Mouse (Mus musculus): Measurements from ENCODE around the gene Tcirg1.

Gene Tcirg1

DNA sequence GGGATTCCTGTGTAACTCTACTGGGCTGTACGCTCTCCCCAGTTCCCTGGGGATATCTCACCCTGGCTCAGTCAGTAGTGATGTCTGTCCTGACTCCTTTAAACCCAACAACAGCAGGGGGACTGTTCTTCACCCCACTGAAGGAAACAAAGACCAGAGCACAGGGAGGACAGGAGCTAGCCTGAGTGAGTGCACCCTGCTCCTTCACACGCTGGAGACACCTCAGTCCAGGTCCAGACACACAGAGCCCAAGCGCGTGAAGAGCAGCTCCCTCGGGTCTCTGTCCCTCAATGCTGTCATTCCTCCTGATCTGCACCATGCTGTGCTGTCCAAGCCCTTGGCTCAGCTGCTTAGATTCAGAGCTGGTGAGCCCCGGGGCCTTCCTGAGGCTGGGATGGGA is 19.8 kb upstream of the Tcirg1 start:
- DNase-seq: no peak

DNA sequence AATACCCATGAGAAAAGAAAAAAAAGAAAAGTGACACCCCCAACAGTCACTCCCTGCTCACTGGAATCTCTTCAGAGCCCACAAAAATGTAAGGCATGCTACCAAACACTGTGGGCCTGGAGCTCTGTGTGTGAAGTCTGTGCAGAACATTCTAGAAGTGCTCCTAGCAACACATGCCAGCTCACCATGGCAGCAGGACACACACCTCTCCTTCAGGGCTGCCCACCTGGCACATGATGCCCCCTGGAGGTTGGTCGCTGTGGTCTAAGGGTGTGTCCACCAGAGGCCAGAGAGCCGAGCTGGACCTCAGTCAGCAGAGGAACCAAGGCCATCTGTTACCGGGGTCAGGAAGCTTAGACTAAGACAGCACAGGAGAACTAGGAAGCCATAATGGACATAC is 19.3 kb upstream of the Tcirg1 start:
- no peak for DNase-seq

DNA sequence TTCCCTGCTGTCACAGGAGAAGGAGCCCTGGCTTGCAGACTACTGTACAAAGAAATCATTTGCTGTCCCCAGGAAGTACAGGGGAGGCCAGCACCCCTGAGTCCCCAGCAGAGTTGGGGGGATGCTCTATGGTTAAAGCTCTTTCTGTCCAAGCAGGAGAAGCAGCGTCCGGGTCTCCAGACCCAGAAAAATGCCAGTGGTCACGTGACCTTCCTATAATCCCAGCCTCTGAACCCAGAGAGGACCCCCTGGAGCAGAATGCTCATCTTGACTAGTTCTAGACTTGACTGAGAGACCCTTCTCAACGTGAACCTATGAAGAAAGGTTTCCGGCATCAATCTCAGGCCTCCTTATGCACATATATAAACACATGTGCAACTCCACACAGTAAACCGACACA is 18.9 kb upstream of the Tcirg1 start:
- no peak for DNase-seq

DNA sequence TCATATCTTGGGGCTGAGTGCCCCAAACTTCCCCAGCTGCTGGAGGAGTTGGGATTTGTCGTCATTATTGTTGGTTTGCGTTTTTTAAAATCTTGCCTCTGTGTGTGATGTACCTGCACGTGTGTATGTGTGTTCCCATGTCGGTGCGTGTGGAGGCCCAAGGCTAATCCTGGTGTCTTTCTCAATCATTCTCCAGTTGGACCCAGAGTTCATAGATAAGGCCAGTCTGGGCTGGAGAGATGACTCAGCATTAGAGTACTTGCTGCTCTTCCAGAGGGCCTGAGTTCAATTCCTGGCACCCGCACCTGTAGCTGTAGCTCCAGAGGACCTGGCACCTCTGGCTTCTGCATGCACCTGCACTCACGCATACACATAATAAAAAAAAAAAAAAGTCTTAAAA is 17.9 kb upstream of the Tcirg1 start:
- DNase-seq: no peak

DNA sequence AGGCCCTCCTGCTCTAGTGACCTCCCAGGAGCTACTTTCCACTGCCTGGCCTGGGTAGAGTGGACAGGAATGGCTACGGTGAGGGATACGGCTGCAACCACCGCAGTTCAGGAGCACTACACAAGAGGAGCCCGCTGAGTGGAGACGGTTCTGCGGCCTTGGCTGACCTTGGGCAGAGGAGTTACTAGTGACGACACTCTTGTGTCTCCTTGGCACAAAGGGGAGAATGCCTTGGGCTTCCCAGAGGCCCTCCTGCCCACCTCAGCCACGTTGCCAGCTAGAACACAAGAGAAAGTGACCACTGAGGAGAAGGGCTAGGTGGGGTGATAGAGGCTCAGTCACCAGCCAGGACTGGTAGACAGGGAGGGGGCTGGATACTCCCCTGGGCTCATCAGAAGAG is 17.3 kb upstream of the Tcirg1 start:
- no peak for DNase-seq

DNA sequence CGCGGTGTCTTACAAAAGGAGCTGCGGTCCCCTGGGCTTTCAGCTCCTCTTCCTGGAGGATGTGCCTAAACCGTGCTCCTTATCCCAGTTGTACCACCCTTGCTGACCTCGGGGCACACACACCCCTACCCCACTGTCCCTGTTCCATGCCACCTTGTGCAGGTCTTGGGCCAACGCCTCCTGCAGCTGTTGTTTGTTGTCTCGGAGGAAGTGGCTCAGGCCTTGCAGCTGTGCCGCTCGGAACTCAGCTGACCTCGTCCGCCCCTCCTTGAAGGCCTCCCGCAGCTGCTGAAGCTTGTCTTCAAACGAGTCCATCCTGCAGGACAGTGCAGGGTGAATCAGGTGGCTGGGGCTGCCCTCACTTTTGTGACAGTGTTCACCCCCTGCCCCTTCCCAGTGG is 16.7 kb upstream of the Tcirg1 start:
- no peak for DNase-seq

DNA sequence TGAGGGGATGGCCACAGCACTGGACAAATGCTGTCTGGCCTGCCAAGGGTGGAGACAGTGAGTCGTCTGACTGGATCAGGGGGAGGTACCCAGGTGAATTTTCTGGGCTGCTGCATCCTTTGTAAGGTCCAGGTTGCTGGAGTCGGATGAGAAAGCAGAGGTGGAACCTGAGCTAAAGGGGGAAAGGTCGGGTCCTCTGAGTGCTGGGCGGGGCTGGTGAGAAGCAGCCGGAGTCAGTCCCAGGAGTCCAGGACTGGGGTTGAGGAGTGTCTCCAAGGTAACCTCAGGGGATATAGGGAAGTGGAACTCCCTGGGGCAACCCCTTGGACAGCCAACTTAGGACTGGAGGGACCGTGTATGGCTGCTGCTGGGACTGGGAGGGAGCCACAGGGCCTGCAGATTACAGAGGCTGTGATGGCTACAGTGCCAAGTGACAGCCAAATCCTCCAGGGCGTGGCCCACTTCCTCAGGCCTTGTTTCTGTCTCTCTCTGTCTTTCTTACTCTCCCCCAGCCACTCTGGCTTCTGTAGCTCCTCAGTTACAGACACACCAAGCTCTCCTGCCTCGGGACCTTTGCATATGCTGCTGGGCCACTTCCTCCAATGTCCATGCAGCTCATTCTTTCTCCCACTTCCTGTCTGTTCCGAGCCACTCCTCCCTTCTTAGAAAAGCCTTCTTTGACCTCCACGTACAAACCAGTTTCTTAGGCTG is 15.9 kb upstream of the Tcirg1 start:
- DNase-seq: no peak

DNA sequence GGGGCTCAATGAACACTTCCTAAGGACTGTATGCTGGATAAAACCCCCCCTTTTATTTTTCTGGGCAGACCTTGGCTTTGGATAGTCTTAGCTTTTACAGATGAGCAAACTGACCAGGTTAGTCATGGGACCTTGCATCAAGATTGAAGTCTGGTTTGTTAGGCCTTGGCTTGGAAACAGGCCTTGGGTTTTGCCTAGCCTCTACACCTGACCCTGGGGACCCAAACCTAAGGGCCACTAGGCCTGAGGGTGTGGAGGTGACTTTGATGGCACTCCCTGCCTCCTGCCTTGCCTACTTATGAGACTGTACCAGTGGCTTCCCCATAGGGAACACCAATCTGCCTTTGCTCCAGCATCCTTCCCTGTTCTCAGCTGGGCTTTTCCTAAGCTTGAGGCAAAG is 13.0 kb upstream of the Tcirg1 start:
- no peak for DNase-seq

DNA sequence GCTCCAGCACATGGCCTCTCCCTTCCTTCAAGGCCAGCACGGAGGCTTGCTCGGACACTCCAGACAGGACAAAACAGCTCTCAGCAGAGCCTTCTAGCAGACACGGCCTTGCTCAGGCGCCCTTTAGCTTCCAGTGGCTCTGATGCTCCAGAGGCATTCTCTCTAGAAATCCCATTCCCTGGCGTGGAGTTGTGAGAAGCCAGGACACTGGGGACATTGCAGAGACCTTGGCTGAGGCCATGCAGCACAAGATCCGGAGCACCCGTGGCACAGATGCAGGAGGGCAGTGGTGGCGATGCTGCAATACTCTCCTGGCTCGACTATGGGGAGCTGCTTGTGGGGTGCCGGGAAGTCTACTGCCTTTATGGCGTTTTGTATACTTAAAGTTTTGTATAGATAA is 9.8 kb upstream of the Tcirg1 start:
- no peak for DNase-seq

DNA sequence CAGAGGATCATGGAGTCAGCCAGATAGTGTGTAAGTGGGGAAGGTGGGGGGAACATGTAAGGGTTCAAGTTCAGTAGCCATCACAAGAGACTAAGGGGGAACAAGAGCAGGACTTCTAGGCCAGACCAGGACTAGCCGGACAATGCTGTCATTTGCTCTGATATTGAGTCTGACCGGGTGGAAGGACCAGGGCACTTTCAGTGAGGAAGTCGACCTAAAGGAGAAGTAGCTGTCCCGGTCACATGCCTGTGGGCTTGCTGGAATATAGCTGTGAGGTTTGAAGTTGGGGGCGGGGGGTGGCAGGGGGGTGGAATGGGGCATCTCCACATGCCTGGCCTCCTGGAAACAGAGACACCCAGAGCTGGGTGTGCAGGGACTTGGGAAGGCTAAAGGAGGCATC is 7.6 kb upstream of the Tcirg1 start:
- DNase-seq: peak; percentile 72

DNA sequence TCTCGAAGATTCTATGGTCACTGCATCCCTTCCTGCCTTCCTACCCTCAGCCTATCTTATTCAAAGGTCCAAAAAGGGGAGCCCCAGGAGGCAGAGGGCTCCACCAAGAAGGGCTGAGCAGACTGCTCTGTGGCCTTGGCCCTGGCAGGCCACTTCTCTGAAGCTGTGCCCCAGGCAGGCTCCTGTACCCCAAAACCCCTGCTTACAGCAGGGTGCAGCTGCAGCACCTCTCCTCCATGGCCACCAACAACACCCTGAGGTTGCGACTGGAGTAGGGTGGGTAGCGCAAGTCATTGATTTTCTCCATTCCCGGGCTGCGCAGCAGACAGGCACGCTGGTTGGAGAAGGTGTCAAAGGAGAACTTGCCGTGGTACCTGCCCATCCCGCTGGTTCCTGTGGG is 6.8 kb upstream of the Tcirg1 start:
- no peak for DNase-seq

DNA sequence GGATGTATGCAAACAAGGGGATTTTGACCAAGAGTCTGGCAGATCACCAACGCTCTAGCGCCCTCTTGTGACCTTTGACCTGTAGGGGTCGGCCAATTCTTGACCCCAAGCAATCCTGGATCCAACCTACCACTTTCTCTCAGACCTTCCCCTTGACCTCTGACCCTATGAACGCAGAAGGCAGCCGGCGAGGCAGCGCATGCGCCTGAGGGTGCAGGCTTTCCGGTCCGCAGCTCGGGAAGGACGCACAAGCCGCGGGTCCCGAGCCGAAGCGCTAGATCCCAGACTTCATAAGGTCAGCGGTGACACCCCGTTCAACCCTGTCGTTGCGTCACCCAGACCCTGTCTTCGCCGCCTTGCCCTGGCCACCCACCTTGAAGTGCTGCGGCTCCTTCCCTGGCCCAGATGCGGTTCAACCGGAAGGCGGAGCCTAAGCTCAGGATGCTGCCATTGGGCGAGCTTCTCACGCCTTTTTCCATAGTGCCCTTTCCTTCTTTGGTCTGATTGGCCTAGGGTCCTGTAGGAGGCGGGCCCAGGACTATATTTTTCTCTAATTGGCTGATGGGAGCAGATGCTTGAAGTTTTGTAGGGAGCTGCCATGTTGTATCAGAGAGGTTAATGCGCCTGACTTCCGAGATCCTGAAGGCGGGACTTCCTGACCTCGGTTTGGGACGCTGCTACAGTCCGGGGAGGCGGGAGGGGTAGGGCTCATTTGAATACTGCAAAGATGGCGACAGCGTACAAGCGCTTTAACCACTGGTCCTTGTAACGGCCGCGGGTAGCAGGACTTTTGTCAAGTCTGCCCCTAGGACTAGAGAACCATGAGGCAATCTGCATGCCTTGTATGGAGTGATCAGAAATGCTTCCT is 5.6 kb upstream of the Tcirg1 start, which contains the start of gene Ndufs8:
Ndufs8 (minus strand) TSS at position 438 of the 868 bp plus-strand sequence.
- peak; percentile 98 for DNase-seq

DNA sequence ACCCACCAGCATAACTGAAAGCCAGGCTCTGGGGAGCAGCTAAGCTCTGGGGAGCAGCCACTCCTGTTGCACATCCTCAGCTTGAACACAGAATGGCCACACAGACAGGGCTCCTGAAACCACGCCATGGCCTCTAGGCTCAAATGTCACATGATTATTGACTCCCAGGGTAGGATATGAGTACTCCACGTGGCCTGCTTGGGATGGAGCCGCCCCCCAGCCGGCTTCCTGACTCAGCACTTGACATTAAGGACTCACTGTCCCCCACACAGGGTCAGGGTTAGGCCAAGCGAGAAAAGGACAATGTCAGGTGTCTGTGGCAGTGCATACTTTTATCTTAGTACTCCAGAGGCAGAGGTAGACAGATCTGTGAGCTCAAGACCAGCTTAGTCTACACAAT is 3.3 kb upstream of the Tcirg1 start:
- DNase-seq: no peak

DNA sequence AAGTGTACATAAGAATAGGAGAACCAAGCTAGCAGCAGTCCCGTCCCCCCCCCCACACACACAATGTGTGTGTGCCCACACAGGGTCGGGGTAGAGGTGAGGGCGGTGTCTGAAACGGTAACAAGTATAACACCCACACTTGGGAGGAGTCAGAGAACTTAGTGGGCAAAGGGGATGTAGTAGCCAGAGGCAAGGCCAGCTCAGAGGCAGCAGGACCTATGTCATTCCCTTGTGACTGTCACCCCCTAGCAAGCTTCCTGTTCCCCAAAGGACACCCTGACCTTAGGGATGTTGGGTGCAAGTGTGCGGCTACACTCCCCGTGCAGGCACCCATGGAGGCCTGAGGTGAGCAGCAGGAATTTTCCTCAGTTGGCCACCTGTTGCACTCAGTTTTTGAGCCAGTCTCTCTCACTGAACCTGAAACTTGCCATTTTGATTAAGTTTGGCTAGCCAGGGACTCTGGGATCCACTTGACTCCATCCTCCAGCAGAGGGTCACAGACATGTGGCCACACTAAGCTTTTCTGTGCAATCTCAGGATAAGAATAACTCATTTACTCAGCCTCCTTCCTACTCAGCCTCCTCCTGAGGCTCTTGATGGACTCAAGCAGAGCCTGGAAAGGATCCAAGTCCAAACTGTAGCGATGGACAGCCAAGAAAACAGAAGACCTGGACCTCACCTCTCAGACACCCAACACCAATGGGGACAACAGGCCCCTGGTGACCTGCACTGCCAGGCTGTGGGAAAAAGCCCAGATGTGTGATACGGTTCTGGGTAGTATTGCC is 1.1 kb upstream of the Tcirg1 start:
- DNase-seq: peak; percentile 60

DNA sequence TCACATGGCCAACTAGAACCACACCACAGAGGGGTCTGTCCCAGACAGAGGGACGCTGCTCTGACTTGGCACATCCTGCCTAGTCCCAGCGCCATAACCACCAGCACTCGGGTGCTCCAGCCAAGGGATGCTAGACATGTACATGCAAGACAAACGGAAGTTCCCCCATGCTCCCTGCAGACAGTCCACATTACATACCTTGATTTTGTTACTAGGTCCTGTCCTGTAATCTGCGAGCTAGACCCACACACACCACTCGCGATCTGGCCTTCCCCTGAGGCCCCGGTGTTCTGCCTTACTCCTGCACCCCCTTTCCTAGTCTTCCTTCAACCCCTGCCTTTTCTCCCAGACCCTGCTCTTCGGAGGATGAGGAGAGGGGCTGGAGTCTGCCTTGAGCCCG is 607 bp downstream of the Tcirg1 start:
- no peak for DNase-seq

DNA sequence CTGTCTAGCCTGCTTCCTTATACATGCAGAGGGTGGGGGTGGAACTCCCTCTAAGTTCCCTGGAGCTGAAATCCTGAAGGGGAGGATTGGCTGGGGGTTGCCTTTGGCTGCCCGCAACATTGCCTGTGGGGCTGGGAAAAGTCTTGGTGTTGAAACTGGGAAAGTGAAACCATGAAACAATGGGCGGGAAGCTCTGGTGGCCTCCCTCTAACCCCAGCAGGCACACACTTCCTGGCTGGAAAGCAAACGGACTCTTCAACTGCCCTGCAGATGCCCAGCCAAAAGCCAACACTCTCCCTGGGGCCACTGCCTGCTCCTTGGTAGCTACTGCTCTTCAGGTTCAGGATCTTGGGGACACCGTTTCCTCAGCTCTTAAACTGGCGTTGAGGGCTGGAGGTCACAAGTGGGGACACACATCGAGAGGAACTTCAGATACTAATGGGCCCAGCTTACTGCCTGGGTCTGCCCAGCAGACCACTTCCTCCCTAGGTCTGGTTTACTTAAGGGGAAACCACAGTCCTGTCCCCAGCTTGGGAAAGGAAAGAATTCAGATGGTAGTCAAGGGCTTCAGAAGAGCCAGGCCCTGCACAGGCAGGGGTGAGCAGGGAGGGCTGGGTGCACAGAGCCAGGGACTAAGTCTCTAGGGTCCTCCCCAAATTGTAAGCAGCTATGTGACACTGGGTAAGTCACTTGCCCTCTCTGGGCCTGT is 1.5 kb downstream of the Tcirg1 start:
- DNase-seq: no peak

DNA sequence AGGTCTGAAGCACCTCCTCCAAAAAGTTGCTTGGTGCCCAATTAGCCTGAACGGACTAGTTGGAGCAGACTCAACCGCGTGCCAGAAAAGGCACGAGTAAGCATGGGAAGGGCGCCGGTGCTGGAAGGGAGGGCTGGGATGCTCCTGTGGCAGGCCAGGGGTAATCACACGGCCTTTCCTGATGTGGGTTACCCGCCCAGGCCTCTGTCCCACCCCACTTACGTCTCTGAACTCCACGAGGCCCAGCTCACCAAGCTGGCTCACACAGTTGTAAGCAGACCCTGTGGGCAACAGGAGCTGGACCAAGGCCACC is 2.6 kb downstream of the Tcirg1 start:
- no peak for DNase-seq

DNA sequence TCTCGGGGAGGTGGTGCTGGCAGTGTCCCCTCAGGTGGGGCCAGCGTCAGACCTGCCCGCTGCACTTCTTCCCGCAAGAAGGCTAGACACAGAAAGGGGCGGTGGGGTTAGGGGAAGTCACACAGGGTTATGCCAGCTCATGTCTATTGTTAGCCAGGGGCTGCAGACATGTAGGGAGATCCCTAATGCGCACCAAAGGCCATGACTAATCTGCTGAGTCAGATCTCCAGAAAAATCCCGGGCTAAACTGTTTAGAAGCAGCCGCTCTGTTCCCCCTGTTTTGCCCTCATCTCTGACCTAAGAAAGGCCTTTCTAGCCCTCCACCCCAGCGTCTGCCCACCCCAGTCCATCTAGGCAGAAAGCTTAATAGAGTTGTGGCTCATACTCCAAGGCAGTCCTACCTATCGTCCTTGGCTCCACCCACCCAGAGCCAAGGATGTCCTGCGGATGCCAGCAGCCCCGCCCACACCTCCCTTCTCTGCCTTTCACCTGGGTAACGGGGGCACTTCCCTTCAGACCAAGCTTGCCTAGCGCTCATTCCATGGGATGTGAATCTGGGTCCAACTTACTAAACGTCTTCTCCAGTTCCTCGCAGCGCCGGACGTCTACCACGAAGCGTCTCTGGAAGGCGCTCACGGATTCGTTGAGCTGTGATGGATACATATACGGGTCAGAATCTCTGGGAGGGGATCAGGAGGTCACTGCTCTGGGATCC is 3.1 kb downstream of the Tcirg1 start:
- no peak for DNase-seq

DNA sequence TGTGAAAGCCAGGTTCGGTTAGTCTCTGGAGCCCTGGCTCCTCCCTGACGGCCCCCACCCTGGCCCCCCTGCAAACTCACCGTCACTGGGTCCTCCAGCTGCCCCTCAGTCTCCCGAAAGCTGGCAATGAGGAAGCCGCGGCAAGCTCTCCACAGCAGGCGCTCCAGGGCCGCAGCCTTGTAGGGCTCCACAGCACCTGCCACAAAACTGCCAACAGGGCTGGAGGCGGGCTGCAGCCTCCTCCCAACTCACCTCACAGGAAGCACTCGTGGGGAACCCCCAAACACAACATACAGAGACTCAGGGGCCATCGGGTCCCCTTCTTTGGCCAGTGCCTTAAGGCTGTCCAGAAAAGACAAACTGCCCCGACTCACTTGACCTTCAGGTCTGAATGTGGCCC is 4.0 kb downstream of the Tcirg1 start:
- no peak for DNase-seq

DNA sequence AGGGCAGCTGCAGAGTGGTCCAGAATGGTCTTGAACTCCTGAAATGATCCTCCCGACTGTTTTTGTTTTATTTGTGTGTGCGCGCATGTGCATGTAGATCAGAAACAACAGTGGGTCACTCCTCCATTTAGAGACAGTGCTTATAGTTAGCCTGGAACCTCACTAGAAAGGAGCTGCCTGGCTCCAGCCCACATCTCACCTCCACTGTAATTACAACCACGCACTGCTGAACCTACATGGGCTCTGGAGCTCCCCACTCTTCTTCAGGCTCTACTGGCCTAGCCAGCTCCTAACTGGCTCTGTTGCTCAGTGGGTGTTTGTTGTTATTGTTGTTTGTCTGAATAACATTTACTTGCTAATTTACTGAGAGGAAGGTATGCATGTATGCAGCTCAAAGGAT is 7.3 kb downstream of the Tcirg1 start:
- DNase-seq: no peak

DNA sequence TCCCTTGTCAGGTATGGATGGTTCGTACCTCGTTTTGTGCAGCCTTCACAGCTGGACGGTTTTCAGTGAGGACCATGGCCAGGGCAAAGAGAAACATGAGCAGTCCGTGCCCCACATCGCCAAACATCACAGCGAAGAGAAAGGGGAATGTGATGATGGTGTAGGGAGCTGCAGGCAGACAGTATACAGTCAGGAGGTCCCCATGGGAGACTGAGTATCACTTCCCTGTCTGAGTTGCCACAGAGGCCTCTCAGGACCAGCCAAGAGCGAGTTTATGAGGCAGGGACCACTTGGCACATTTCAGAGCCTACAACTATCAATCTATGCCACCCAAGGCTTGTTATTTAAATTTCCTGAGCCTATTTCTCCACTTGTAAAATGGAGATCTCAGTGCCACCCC is 8.0 kb downstream of the Tcirg1 start:
- DNase-seq: no peak

DNA sequence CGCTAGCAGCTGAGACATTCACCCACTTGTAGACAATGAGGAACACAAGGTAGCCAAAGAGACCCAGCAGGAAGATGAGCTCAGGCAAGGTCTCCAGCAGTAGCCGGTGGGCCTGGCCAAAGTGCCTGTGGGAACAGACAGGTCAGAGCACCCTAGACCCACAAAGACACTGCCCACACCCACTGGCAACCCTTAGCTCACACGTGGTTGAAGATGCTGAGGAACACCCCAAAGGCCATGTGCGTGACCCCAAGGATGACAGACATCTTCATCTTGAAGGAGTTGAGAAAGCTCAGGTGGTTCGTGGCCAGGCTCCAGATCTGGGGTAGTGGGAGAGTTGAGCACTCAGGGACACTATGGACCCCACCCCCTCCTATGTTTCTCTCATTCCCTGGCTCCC is 9.4 kb downstream of the Tcirg1 start:
- no peak for DNase-seq

DNA sequence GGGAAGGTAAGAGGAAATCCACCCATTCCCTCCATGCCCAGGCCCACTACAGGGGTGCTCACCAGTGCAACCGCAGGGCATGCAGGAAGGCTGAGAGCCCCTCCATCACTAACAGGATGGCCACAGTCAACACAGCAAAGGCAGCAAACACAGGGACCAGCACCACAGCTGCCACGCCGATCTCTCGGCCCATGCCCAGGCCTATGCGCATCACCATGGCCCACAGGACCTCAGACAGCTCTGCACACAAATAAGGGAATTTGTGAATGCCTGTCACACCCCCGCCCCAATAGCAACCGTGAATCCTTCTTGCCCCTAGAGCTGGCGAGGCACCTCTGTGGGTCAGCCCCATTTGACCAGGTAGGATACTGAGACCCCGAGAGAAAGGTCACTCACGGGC is 10.7 kb downstream of the Tcirg1 start:
- DNase-seq: no peak
